Mouse (Mus musculus) lung, embryonic 16.5 days (tissue): ENCODE data around the gene Kcnh2. TPM values are rescaled to one million over a fixed set of nuclear protein-coding genes. Genes with fewer than 3 reads are reported as not detected.

Experiments used
- polyA plus RNA-seq: library from polyadenylated mRNA; unstranded; fragments of >200 nt; fragmentation: Nextera tagmentation; extraction: Ambion mirVana; gene quantifications from 2 replicates; pipeline ENCODE4 v1.2.1, GENCODE M21; 2015

Gene Kcnh2
- polyA plus RNA-seq, 1 experiment from 2014 or later: 6.5 TPM

Other genes with a start within 250 kb of the Kcnh2 start
- 13.8 and 14.2 TPM in 2 replicates for gene Nupl2, start 186.6 kb downstream of the Kcnh2 start, polyA plus RNA-seq
- gene Nos3, start 13.2 kb upstream of the Kcnh2 start, polyA plus RNA-seq: 18.9 and 19.8 TPM in 2 replicates
- gene Atg9b, start 40.5 kb upstream of the Kcnh2 start, polyA plus RNA-seq: 0.46 and 0.49 TPM in 2 replicates
- 48.0 and 51.4 TPM in 2 replicates for gene Abcb8, start 42.1 kb upstream of the Kcnh2 start, polyA plus RNA-seq
- gene Asic3, start 61.8 kb upstream of the Kcnh2 start, polyA plus RNA-seq: 0.19 TPM in 1 of 2 replicates, not detected in the other
- gene Cdk5, start 71.9 kb upstream of the Kcnh2 start, polyA plus RNA-seq: 43.0 and 45.8 TPM in 2 replicates
- gene Slc4a2, start 72.2 kb upstream of the Kcnh2 start, polyA plus RNA-seq: 45.1 and 48.9 TPM in 2 replicates
- 96.6 and 99.2 TPM in 2 replicates for gene Fastk, start 93.7 kb upstream of the Kcnh2 start, polyA plus RNA-seq
- 18.0 and 19.6 TPM in 2 replicates for gene Tmub1, start 96.2 kb upstream of the Kcnh2 start, polyA plus RNA-seq
- gene Agap3, start 100.6 kb upstream of the Kcnh2 start, polyA plus RNA-seq: 18.6 and 22.1 TPM in 2 replicates
- not detected in 2 replicates for gene Gbx1, start 175.6 kb upstream of the Kcnh2 start, polyA plus RNA-seq
- gene Asb10, start 189.4 kb upstream of the Kcnh2 start, polyA plus RNA-seq: 0.13 and 0.63 TPM in 2 replicates
- gene 4931409K22Rik, start 205.2 kb upstream of the Kcnh2 start, polyA plus RNA-seq: 0.14 TPM in 1 of 2 replicates, not detected in the other
- gene Abcf2, start 225.9 kb upstream of the Kcnh2 start, polyA plus RNA-seq: 88.9 and 93.4 TPM in 2 replicates
- 19.4 and 20.2 TPM in 2 replicates for gene Chpf2, start 235.1 kb upstream of the Kcnh2 start, polyA plus RNA-seq